Mouse (Mus musculus): Measurements from ENCODE around the gene Flrt1. TPM values are rescaled to one million over a fixed set of nuclear protein-coding genes. Genes with fewer than 3 reads are reported as not detected.

Gene Flrt1
- polyA plus RNA-seq, 1 experiment from 2014 or later = 5.6 TPM

DNA sequence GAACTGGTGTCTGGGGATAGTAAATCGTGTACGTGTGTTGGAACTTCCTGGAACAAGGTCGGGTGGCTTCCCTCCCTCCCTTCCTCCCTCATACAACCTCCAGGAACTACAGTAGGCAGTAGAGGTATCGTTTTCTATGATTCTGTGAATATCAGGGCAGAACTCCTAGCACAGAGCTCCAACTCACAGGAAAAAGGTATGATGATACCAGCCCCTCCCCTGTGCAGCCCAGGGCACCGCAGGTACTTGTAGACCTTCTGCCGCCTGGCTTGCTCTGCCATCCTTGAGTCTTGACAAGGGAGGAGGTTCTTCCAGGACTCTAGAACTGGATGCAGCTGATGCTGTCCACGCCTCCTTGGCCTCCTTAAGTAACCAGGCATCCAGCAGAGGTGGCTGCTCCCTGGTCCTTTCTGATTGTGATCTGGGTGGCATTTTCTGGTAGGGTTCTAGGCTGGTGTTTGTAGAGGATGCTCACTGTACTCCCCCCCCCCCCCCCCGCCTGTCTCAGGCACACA, 38.6 kb downstream of the Flrt1 start:
- DNase-seq (ENCODE audit: low spot score) (no peak), ATAC-seq (ENCODE audit: low FRiP score) (no peak)
- Histone ChIP-seq H3K27me3 (ENCODE audit: control insufficient read depth, insufficient read depth, low read length) (peaks cover 2% of the 10 kb centered on the region; the same call in 1 of the 2 replicates), H3K4me3 (ENCODE audit: low read depth, low read length) (no peak overlapping the region), H3K4me2 (replicated peaks; ENCODE audit: low read depth, low read length) (no peak overlapping the region), H3K27ac (ENCODE audit: low read depth, low read length) (no peak overlapping the region), H3K36me3 (ENCODE audit: control insufficient read depth, insufficient read depth, low read length) (no peaks in the 10 kb centered on the region; the same call in 1 of the 2 replicates), H3K9me3 (ENCODE audit: control insufficient read depth, low read length) (no peaks in the 10 kb centered on the region), H3K9ac (ENCODE audit: low read depth, low read length) (no peak overlapping the region), H3K4me1 (replicated peaks; ENCODE audit: control insufficient read depth, insufficient read depth, low read length) (peaks cover 44% of the 10 kb centered on the region)
- WGBS = 34% methylated on average over 8 of the region's 8 CpGs

DNA sequence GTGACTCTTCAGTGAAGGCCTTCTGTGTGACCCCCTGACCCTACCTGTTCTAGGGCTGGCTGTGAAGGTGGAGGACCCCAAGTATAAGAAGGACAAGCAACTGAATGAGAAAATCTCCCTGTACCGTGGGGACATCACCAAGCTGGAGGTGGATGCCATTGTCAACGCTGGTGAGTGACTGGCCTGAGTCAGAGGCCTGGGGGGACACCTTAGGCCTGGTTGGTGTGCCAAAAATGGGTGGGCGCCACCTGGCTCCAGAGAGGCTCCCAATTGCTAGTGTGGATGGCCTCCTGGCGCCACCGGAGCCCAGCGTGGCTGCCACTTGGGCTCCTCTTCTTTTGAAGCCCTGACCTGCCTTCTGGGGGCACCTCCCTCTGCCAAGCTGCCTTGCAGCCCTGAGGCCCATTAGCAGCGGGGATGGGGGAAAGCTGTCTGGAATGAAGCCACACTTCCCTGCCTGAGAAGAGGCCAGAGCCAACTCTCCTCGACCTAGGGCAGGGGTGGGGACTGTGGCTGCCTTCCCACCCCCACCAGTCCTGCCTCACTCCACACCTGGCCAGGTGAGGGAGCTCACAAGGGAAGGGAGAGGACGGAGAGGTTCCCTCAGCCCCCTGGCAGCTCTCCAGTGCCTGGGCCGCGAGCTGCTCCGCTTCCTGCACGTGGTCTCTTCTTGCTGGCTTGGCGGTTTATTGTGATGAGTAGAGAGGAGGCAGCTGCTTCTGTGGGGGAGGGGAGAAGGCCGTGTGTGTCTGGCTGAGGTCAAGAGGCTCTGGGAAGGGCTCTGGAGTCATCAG, 39.3 kb downstream of the Flrt1 start:
- peak overlapping the region; percentile 25 for H3K9ac ChIP-seq (ENCODE audit: low read depth, low read length)
- WGBS = 41% methylated on average over 15 of the region's 15 CpGs
- H3K4me2 ChIP-seq (replicated peaks; ENCODE audit: low read depth, low read length) = no peak overlapping the region; the same call in 1 of the 2 replicates
- H3K9me3 ChIP-seq (ENCODE audit: control insufficient read depth, low read length) = no peaks in the 10 kb centered on the region
- no peaks in the 10 kb centered on the region; the same call in 1 of the 2 replicates for H3K36me3 ChIP-seq (ENCODE audit: control insufficient read depth, insufficient read depth, low read length)
- no peak overlapping the region for H3K4me3 ChIP-seq (ENCODE audit: low read depth, low read length)
- DNase-seq (ENCODE audit: low spot score) (peak; percentile 70), ATAC-seq (ENCODE audit: low FRiP score) (no peak)
- peaks cover 2% of the 10 kb centered on the region; the same call in 1 of the 2 replicates for H3K27me3 ChIP-seq (ENCODE audit: control insufficient read depth, insufficient read depth, low read length)
- 0 out of 2 replicates have a peak overlapping the region, but pooled peaks have one; percentile 13 for H3K27ac ChIP-seq (ENCODE audit: low read depth, low read length)
- H3K4me1 ChIP-seq (replicated peaks; ENCODE audit: control insufficient read depth, insufficient read depth, low read length) = peaks cover 44% of the 10 kb centered on the region

DNA sequence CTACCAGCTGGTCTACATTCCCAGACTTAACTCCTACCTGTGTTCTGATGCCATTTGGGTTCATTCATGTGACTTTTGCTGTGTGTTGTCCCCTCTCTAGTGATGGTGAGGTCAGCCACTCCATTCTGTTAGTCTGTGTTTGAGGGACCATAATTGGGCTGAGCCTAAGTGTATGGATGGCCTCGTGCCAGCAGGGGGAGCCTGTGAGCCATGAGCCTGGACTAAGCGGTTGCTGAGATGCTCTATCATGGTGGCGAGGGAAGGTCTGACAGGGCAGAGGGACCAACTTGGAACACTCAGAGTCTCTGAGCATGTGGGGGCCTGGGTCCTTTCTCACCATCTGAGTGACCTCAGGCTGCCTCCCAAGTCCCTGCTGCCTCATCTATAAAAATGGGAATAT, 41.0 kb downstream of the Flrt1 start:
- Histone ChIP-seq H3K27me3 (ENCODE audit: control insufficient read depth, insufficient read depth, low read length) (peaks cover 2% of the 10 kb centered on the region; the same call in 1 of the 2 replicates), H3K9ac (ENCODE audit: low read depth, low read length) (no peak overlapping the region), H3K4me2 (replicated peaks; ENCODE audit: low read depth, low read length) (no peak overlapping the region), H3K36me3 (ENCODE audit: control insufficient read depth, insufficient read depth, low read length) (no peaks in the 10 kb centered on the region; the same call in 1 of the 2 replicates), H3K9me3 (ENCODE audit: control insufficient read depth, low read length) (no peaks in the 10 kb centered on the region), H3K27ac (ENCODE audit: low read depth, low read length) (no peak overlapping the region), H3K4me3 (ENCODE audit: low read depth, low read length) (no peak overlapping the region), H3K4me1 (replicated peaks; ENCODE audit: control insufficient read depth, insufficient read depth, low read length) (peaks cover 34% of the 10 kb centered on the region)
- DNase-seq (ENCODE audit: low spot score) = peak; percentile 96
- ATAC-seq (ENCODE audit: low FRiP score) = peak; percentile 41; the same call in 1 of the 2 replicates
- whole genome bisulfite sequencing = 2% methylated on average over 3 of the region's 3 CpGs

DNA sequence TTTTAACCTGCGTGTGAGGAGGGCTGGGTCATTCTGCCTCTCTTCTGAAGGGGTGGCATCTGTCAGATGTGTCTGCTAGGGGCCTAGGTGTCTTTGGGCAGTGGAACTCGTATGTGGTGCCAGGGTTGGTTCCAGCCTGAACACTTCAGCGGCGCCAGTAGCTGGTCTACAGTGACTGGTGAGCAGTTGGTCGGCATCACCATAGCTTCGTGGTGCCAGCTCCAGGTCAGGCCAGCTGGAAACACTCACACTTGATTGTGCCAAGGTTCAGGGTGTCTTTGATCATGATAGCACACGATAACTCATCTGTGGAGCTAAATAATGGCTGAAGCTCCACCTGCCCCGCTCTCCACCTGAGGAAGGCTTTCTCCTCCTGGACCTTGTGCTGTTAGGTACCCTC, 42.6 kb downstream of the Flrt1 start:
- Histone ChIP-seq H3K9me3 (ENCODE audit: control insufficient read depth, low read length) (no peaks in the 10 kb centered on the region), H3K9ac (ENCODE audit: low read depth, low read length) (no peak overlapping the region), H3K4me1 (replicated peaks; ENCODE audit: control insufficient read depth, insufficient read depth, low read length) (peaks cover 20% of the 10 kb centered on the region), H3K27me3 (ENCODE audit: control insufficient read depth, insufficient read depth, low read length) (peaks cover 5% of the 10 kb centered on the region), H3K27ac (ENCODE audit: low read depth, low read length) (no peak overlapping the region), H3K36me3 (ENCODE audit: control insufficient read depth, insufficient read depth, low read length) (no peaks in the 10 kb centered on the region; the same call in 1 of the 2 replicates), H3K4me2 (replicated peaks; ENCODE audit: low read depth, low read length) (no peak overlapping the region), H3K4me3 (ENCODE audit: low read depth, low read length) (no peak overlapping the region)
- no peak for DNase-seq (ENCODE audit: low spot score)
- WGBS = 93% methylated on average over 8 of the region's 8 CpGs
- no peak for ATAC-seq (ENCODE audit: low FRiP score)

DNA sequence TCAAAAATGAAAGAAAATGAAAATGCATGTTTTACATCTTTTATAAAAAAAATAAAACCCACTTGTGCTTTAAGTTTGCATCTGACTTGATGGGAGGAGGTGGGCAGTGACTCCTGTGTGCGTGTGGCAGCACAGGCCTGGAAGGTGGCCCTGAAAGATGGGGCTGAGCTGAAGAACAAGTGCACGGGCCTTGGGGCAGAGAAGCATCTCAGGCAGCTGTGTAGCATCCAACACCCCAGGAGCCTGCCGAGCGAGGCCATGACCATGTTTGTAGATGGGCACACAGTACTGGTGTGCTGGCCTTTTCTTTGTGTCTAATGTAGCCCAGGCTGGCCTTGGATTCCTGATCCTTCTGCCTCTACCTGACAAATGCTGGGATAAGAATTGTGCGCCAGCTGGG, 43.4 kb downstream of the Flrt1 start:
- WGBS = 92% methylated on average over 5 of the region's 5 CpGs
- no peaks in the 10 kb centered on the region for H3K9me3 ChIP-seq (ENCODE audit: control insufficient read depth, low read length)
- no peak overlapping the region for H3K4me2 ChIP-seq (replicated peaks; ENCODE audit: low read depth, low read length)
- peaks cover 8% of the 10 kb centered on the region for H3K27me3 ChIP-seq (ENCODE audit: control insufficient read depth, insufficient read depth, low read length)
- no peak overlapping the region for H3K9ac ChIP-seq (ENCODE audit: low read depth, low read length)
- DNase-seq (ENCODE audit: low spot score) (no peak), ATAC-seq (ENCODE audit: low FRiP score) (no peak)
- H3K4me1 ChIP-seq (replicated peaks; ENCODE audit: control insufficient read depth, insufficient read depth, low read length) = peaks cover 17% of the 10 kb centered on the region
- H3K36me3 ChIP-seq (ENCODE audit: control insufficient read depth, insufficient read depth, low read length) = no peaks in the 10 kb centered on the region; the same call in 1 of the 2 replicates
- no peak overlapping the region for H3K4me3 ChIP-seq (ENCODE audit: low read depth, low read length)
- H3K27ac ChIP-seq (ENCODE audit: low read depth, low read length) = no peak overlapping the region

DNA sequence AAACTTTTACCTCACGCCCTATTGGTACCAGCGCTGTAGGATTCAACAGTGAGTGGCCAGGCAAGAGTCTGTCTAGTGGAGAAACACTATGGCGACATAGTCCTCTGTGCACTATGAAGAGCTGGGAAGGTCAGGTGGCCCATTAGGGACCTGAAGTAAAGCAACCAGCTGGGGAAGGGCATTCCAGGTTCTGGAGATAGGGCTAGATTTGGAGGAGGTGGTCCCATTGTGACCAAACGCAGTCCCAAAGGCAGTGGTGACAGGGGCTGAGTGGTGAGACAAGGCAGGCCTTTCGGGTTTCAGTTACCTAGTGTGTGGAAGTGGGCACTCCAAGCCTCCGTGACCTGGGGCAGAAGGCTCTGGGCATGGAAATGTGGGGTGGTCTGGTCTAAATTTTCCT, 47.0 kb downstream of the Flrt1 start:
- H3K4me1 ChIP-seq (replicated peaks; ENCODE audit: control insufficient read depth, insufficient read depth, low read length) = peaks cover 6% of the 10 kb centered on the region
- H3K9ac ChIP-seq (ENCODE audit: low read depth, low read length) = no peak overlapping the region
- WGBS = 59% methylated on average over 6 of the region's 6 CpGs
- H3K36me3 ChIP-seq (ENCODE audit: control insufficient read depth, insufficient read depth, low read length) = no peaks in the 10 kb centered on the region
- DNase-seq (ENCODE audit: low spot score) (no peak), ATAC-seq (ENCODE audit: low FRiP score) (no peak)
- H3K4me3 ChIP-seq (ENCODE audit: low read depth, low read length) = no peak overlapping the region
- no peak overlapping the region for H3K27ac ChIP-seq (ENCODE audit: low read depth, low read length)
- H3K4me2 ChIP-seq (replicated peaks; ENCODE audit: low read depth, low read length) = no peak overlapping the region
- peaks cover 16% of the 10 kb centered on the region for H3K27me3 ChIP-seq (ENCODE audit: control insufficient read depth, insufficient read depth, low read length)
- H3K9me3 ChIP-seq (ENCODE audit: control insufficient read depth, low read length) = no peaks in the 10 kb centered on the region

DNA sequence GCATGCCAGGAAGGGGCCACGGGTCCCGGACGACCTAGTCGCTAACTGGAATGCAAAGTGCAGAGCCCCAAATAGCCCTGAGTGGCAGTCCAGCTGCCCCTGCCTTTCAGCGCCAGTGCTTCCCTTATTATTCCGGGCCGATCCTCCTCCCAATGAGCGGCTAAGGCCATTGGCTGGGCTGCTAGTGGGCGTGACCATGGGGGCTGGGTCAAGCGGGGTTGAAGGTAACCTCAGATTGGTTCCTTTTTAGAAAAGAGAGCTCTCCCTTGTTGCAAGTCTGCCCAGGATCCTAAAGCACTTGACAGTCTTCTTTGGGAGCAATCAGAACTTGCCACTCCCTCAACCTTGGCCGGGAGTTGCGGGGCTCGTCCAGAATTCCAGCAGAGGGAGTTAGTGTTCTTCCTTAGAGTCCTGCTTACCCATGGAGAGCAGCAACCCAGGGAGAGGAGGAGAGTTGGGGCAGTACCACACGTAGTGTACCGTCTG, 47.8 kb downstream of the Flrt1 start:
- Histone ChIP-seq H3K9ac (ENCODE audit: low read depth, low read length) (no peak overlapping the region), H3K4me1 (replicated peaks; ENCODE audit: control insufficient read depth, insufficient read depth, low read length) (peaks cover 6% of the 10 kb centered on the region), H3K27me3 (ENCODE audit: control insufficient read depth, insufficient read depth, low read length) (peaks cover 16% of the 10 kb centered on the region), H3K36me3 (ENCODE audit: control insufficient read depth, insufficient read depth, low read length) (no peaks in the 10 kb centered on the region), H3K9me3 (ENCODE audit: control insufficient read depth, low read length) (no peaks in the 10 kb centered on the region), H3K27ac (ENCODE audit: low read depth, low read length) (no peak overlapping the region), H3K4me3 (ENCODE audit: low read depth, low read length) (peak overlapping the region; percentile 67), H3K4me2 (replicated peaks; ENCODE audit: low read depth, low read length) (peak overlapping the region; percentile 99)
- DNase-seq (ENCODE audit: low spot score) = peak; percentile 86
- ATAC-seq (ENCODE audit: low FRiP score) = peak; percentile 82
- WGBS = under 1% methylated on average over 15 of the region's 15 CpGs

DNA sequence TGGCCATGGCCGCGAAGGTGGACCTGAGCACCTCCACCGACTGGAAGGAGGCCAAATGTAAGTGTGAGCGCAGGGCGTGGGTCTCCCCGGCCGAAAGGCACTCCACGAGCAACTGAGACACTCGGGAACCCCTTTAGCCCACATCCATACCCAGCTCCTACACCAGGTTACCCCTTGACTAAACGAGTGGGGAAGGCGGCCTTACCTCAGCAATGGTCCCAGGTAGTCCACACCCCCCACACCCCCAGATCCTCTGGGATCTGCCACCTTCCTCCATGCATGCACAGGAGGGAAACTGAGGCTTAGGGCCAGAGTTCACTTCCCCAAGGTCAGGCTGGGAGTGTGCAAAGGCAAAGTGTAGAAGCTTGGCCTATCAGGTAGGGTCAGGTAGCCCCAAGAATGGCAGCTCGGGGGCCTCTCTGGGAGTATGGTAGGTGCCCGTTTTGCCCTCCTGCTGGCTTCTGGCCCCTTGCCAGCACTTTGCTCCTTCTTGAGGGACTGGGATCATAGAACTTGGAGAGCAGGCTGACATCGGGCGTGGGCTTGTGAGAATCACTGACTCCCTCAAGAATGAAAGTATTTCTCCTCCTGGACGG, 48.3 kb downstream of the Flrt1 start:
- peaks cover 6% of the 10 kb centered on the region for H3K4me1 ChIP-seq (replicated peaks; ENCODE audit: control insufficient read depth, insufficient read depth, low read length)
- peak overlapping the region; percentile 99 for H3K4me2 ChIP-seq (replicated peaks; ENCODE audit: low read depth, low read length)
- peak; percentile 49 for ATAC-seq (ENCODE audit: low FRiP score)
- no peak for DNase-seq (ENCODE audit: low spot score)
- 2% methylated on average over 16 of the region's 16 CpGs for WGBS
- H3K27me3 ChIP-seq (ENCODE audit: control insufficient read depth, insufficient read depth, low read length) = peaks cover 16% of the 10 kb centered on the region
- H3K4me3 ChIP-seq (ENCODE audit: low read depth, low read length) = peak overlapping the region; percentile 67
- H3K9ac ChIP-seq (ENCODE audit: low read depth, low read length) = peak overlapping the region; percentile 48
- no peak overlapping the region for H3K27ac ChIP-seq (ENCODE audit: low read depth, low read length)
- no peaks in the 10 kb centered on the region for H3K9me3 ChIP-seq (ENCODE audit: control insufficient read depth, low read length)
- no peaks in the 10 kb centered on the region for H3K36me3 ChIP-seq (ENCODE audit: control insufficient read depth, insufficient read depth, low read length)

Data from hindbrain, embryonic 11.5 days (tissue).